Mouse (Mus musculus): ENCODE results near the gene Iba57. TPM values are rescaled to one million over a fixed set of nuclear protein-coding genes. Genes with fewer than 3 reads are reported as not detected.

Gene Iba57
- polyA plus RNA-seq, 1 experiment from 2014 or later: 3.1 TPM

DNA sequence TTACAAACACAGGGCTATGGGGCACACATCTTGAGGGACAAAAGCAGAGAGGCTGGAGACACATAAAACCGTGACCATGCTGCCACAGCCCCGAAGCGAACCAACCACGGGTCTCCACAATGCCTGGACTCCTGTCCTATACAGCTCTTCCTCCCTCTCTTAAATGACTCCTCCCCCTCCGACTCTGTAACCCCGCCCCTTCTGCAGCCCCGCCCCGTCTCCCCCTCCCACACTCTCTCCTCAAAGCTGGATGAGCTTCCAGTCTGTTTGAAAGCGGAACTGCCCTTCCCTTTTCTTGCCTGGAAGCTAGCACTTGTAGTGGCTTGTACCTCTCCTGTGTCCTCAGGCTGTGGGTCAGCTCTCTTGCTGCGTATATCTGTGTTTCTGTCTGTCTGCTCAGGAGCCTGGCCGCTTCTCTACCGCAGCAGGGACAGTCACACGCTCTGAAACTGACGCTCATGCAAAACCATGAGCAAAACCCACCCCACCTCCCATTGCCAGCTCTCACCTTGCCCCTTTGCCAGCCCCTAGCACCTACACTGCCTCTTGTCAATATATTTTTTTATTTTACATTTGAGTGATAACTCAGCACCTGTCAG is 21.7 kb downstream of the Iba57 start:
- Histone ChIP-seq H3K27me3 (replicated peaks; ENCODE audit: control insufficient read depth, insufficient read depth, low read length) (peaks cover 13% of the 10 kb centered on the region), H3K9me3 (ENCODE audit: control insufficient read depth, low read length) (no peaks in the 10 kb centered on the region), H3K9ac (ENCODE audit: low read depth, low read length) (no peak overlapping the region), H3K27ac (replicated peaks; ENCODE audit: low read depth, low read length) (no peak overlapping the region), H3K4me1 (ENCODE audit: control insufficient read depth, insufficient read depth, low read length) (no peaks in the 10 kb centered on the region), H3K36me3 (ENCODE audit: control insufficient read depth, insufficient read depth, low read length) (no peaks in the 10 kb centered on the region), H3K4me3 (ENCODE audit: low read depth, low read length) (no peak overlapping the region), H3K4me2 (ENCODE audit: low read depth, low read length) (peak overlapping the region; percentile 40)
- WGBS: 18% methylated on average over 10 of the region's 14 CpGs
- no peak for DNase-seq (ENCODE audit: low spot score)
- ATAC-seq (ENCODE audit: low read depth): peak; percentile 44; the same call in 1 of the 2 replicates

DNA sequence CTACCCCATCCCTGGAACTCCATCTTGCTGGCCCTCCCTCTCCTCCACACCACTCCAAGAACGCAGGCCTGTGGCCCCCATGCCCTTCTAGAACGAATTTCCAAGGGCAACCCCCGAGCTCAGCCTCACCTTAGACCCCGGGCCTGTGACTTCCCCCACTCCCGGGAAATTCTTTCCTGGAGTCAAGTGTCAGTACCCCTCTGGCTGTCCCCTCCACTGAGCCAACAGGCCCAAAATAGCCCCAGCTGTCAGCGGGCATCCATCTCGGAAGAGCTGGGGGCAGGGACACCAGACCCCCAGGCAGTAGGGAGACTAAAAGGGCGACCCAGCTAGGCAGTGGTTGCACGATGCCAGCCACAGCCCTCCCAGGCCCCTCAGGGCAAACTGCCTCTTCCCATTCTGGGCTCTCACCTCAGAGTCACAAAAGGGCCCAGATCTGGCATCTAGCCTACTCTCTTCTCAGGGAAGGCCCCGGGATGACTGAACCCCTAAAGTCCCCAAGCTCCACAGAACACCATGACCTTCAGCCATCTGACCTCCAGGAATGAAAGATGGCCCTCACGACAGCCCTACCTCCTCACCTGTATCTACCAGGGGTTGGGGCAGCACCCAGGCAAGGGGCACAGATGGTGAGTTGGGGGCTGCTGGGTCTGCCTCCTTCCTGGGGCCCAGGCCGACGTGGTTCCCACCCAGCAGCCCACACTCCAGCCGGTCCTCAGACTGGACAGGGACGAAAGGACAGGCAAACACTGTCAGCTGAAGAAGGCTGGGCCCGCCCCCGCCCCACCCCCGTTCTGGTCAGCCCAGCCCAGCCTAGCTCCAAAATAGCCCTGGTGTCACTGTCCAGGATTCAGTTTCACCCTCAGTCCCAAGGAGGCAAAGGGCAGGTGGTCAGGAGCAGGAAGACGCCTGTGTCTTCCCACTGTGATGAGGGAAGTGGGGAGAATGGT is 24.7 kb downstream of the Iba57 start:
- H3K9me3 ChIP-seq (ENCODE audit: control insufficient read depth, low read length): no peaks in the 10 kb centered on the region
- no peak overlapping the region for H3K9ac ChIP-seq (ENCODE audit: low read depth, low read length)
- ATAC-seq (ENCODE audit: low read depth) (0 out of 2 replicates have a peak, but pooled peaks have one; percentile 24), DNase-seq (ENCODE audit: low spot score) (peak; percentile 20)
- no peak overlapping the region for H3K4me2 ChIP-seq (ENCODE audit: low read depth, low read length)
- no peaks in the 10 kb centered on the region for H3K4me1 ChIP-seq (ENCODE audit: control insufficient read depth, insufficient read depth, low read length)
- H3K36me3 ChIP-seq (ENCODE audit: control insufficient read depth, insufficient read depth, low read length): no peaks in the 10 kb centered on the region
- no peak overlapping the region for H3K27ac ChIP-seq (replicated peaks; ENCODE audit: low read depth, low read length)
- H3K27me3 ChIP-seq (replicated peaks; ENCODE audit: control insufficient read depth, insufficient read depth, low read length): peaks cover 43% of the 10 kb centered on the region
- no peak overlapping the region for H3K4me3 ChIP-seq (ENCODE audit: low read depth, low read length)
- 51% methylated on average over 18 of the region's 19 CpGs for WGBS

DNA sequence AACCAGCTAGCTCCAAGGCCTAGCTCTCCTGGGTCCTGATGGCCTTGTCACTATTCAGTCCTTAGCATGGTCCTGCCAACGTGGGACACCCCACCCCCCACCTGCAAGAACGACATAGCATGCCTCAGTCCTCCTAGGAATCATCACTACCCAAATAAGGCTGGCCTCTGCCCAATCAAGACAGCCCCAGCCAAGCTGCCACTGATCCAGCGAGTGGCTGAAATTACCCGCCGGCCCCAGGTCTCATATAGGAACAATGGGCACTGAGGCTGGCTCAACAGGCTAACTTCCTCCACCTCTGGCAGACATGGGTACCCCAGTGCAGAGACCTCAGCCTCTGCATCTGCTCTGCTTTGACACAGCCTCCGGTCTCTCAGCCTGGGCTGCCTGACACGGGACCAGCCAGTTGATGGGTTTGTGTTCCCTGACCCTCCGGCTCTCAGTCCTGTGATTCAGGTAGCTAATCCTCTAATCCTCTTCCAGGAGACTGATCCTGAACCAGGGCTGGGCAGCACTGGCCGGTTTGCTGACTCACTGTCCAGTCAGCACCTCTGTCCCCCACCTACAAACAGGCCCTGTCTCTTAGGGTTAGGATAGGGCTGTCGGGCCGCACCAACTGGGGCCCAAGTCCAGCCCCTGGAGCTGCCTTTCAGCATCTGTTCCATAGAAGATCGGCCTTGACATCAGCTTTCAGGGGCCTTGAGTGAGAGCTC is 26.4 kb downstream of the Iba57 start:
- Histone ChIP-seq H3K9ac (ENCODE audit: low read depth, low read length) (no peak overlapping the region), H3K4me1 (ENCODE audit: control insufficient read depth, insufficient read depth, low read length) (no peaks in the 10 kb centered on the region), H3K36me3 (ENCODE audit: control insufficient read depth, insufficient read depth, low read length) (no peaks in the 10 kb centered on the region), H3K27me3 (replicated peaks; ENCODE audit: control insufficient read depth, insufficient read depth, low read length) (peaks cover 57% of the 10 kb centered on the region), H3K4me2 (ENCODE audit: low read depth, low read length) (no peak overlapping the region), H3K9me3 (ENCODE audit: control insufficient read depth, low read length) (no peaks in the 10 kb centered on the region), H3K4me3 (ENCODE audit: low read depth, low read length) (no peak overlapping the region), H3K27ac (replicated peaks; ENCODE audit: low read depth, low read length) (no peak overlapping the region)
- DNase-seq (ENCODE audit: low spot score): no peak
- ATAC-seq (ENCODE audit: low read depth): no peak
- 64% methylated on average over 12 of the region's 12 CpGs for WGBS

DNA sequence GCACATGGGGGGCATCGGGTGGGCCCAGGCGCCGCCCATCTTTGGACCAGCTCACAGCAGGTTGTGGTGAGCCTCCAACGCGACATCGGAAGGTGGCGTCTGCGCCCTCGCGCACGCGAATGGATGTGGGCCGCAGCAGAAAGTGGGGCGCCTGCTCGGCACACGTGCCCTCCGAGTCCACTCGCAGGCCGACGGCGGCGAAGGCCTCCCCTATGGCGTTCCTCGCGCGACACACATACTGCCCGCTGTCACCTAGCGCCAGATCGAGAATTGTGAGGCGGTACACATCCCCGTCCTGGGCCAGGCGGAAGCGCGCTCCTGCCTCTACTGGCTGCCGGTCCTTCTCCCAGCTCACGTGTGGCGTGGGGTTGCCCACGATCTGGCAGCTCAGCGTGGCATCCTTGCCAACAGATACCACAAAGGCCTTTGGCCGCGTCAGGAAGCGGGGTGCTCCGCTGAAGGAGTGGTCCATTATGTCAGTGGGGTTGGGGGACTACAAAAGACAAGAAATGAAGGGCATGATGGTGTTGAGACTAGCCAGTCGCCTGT is 27.6 kb downstream of the Iba57 start, which contains the start of gene Obscn:
Obscn (minus strand) TSS at position 499 of the 549 bp plus-strand sequence.
- Histone ChIP-seq H3K4me1 (ENCODE audit: control insufficient read depth, insufficient read depth, low read length) (no peaks in the 10 kb centered on the region), H3K4me3 (ENCODE audit: low read depth, low read length) (peak within 1 kb of the TSS; percentile 25), H3K4me2 (ENCODE audit: low read depth, low read length) (peak within 1 kb of the TSS; percentile 46), H3K9ac (ENCODE audit: low read depth, low read length) (no peak within 1 kb of the TSS), H3K9me3 (ENCODE audit: control insufficient read depth, low read length) (no peaks in the 10 kb centered on the region), H3K36me3 (ENCODE audit: control insufficient read depth, insufficient read depth, low read length) (no peaks in the 10 kb centered on the region), H3K27me3 (replicated peaks; ENCODE audit: control insufficient read depth, insufficient read depth, low read length) (peaks cover 57% of the 10 kb centered on the region), H3K27ac (replicated peaks; ENCODE audit: low read depth, low read length) (no peak within 1 kb of the TSS)
- ATAC-seq (ENCODE audit: low read depth): no peak
- DNase-seq (ENCODE audit: low spot score): no peak
- 26% methylated on average over 14 of the region's 44 CpGs for WGBS

DNA sequence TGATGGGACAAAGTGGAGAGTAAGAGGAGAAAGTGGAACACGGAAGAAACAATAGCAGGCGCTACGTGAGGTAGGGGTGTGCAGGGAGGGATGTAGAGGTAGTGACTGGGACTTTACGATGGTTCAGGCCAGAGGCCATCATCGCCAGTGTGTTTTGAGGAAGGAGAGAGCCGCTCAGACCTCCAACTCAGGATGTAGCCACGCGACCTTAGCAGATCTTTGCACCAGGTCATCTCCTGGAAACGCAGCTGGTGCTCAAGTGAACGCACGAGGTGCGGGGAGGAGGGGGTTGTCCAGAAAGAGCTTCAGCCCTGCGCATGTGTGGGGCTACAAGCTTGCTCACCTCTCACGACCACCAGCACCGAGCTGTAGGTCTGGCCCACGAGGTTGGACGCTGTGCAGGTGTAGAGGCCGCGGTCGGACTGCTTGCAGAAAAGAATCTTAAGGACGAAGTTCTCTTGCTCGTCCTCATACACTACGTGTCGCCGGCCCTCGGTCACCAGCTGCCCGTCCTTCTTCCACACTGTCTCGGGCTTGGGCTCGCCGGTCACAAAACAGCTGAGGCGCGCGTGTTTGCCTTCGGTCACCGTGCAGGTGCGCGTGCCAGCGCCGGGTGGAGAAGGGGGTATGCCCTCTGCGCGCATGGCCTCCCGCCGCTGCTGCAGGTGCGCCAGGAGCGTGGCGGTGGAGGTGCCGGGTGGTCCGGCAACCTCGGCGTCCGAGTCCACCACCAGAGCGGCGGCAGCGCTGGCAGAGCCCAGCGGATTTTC is 28.3 kb downstream of the Iba57 start:
- Histone ChIP-seq H3K27me3 (replicated peaks; ENCODE audit: control insufficient read depth, insufficient read depth, low read length) (peaks cover 57% of the 10 kb centered on the region), H3K36me3 (ENCODE audit: control insufficient read depth, insufficient read depth, low read length) (no peaks in the 10 kb centered on the region), H3K4me2 (ENCODE audit: low read depth, low read length) (peak overlapping the region; percentile 46), H3K9me3 (ENCODE audit: control insufficient read depth, low read length) (no peaks in the 10 kb centered on the region), H3K4me1 (ENCODE audit: control insufficient read depth, insufficient read depth, low read length) (no peaks in the 10 kb centered on the region), H3K27ac (replicated peaks; ENCODE audit: low read depth, low read length) (no peak overlapping the region), H3K4me3 (ENCODE audit: low read depth, low read length) (peak overlapping the region; percentile 25), H3K9ac (ENCODE audit: low read depth, low read length) (no peak overlapping the region)
- no peak for ATAC-seq (ENCODE audit: low read depth)
- no peak for DNase-seq (ENCODE audit: low spot score)
- 7% methylated on average over 46 of the region's 55 CpGs for WGBS

DNA sequence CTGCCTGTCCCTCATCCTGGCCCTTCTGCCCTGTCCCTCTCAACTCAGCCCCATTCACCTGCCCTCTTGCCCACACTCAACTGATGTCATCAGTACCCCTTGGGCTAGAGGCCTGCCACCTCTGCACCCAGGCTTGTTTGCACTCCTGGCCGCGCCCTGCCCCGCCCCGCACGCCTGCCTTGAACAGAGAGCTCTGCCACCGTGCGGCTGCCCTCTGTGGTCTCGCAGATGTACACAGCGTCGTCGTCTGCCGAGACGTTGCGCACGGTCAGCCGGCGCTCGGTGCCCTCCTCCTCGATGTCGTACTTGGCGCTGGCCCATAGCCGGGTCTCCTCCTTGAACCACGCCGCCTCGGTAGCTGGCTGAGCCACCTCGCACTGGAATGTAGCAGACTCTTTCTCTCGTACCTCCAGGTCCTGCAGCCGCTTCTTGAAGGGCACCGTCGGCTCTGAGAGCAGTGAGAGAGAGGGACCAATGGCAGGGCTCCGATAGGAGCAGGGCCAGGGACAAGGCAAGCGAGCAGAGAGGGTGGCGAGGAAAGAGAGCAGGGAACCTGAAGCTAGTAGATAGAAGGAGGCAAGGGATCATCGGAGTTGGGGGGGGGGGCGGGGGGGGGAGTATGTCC is 29.1 kb downstream of the Iba57 start:
- Histone ChIP-seq H3K27ac (replicated peaks; ENCODE audit: low read depth, low read length) (no peak overlapping the region), H3K4me3 (ENCODE audit: low read depth, low read length) (0 out of 2 replicates have a peak overlapping the region, but pooled peaks have one; percentile 11), H3K4me2 (ENCODE audit: low read depth, low read length) (0 out of 2 replicates have a peak overlapping the region, but pooled peaks have one; percentile 23), H3K36me3 (ENCODE audit: control insufficient read depth, insufficient read depth, low read length) (no peaks in the 10 kb centered on the region), H3K4me1 (ENCODE audit: control insufficient read depth, insufficient read depth, low read length) (no peaks in the 10 kb centered on the region), H3K9ac (ENCODE audit: low read depth, low read length) (no peak overlapping the region), H3K9me3 (ENCODE audit: control insufficient read depth, low read length) (no peaks in the 10 kb centered on the region), H3K27me3 (replicated peaks; ENCODE audit: control insufficient read depth, insufficient read depth, low read length) (peaks cover 57% of the 10 kb centered on the region)
- DNase-seq (ENCODE audit: low spot score) (no peak), ATAC-seq (ENCODE audit: low read depth) (no peak)
- 3% methylated on average over 33 of the region's 35 CpGs for WGBS

DNA sequence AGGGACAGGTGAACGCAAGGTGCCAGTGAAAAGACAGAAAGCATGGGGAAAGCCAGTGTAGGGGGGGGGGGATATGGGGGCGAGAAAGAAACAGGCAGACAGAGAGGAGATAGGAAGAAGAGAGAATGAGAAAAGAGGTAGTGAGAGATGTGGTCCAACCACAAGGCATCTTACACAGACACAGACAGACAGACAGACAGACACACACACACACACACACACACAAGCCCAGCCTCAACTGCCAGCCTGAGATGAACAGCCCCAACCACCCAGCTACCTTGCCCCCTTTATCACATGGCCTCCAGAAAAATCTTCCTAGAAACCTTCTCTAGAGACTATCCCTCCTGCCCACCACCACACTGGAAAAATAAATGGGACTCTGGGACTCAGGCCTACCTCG is 31.5 kb downstream of the Iba57 start:
- Histone ChIP-seq H3K27me3 (replicated peaks; ENCODE audit: control insufficient read depth, insufficient read depth, low read length) (peaks cover 47% of the 10 kb centered on the region), H3K9ac (ENCODE audit: low read depth, low read length) (no peak overlapping the region), H3K4me1 (ENCODE audit: control insufficient read depth, insufficient read depth, low read length) (no peaks in the 10 kb centered on the region), H3K4me3 (ENCODE audit: low read depth, low read length) (no peak overlapping the region), H3K27ac (replicated peaks; ENCODE audit: low read depth, low read length) (no peak overlapping the region), H3K36me3 (ENCODE audit: control insufficient read depth, insufficient read depth, low read length) (no peaks in the 10 kb centered on the region), H3K4me2 (ENCODE audit: low read depth, low read length) (no peak overlapping the region), H3K9me3 (ENCODE audit: control insufficient read depth, low read length) (no peaks in the 10 kb centered on the region)
- 77% methylated on average over 2 of the region's 3 CpGs for WGBS
- DNase-seq (ENCODE audit: low spot score) (no peak), ATAC-seq (ENCODE audit: low read depth) (no peak)
